9 mouse cellular contexts compared by ENCODE assay signal in the genomic region with DNA sequence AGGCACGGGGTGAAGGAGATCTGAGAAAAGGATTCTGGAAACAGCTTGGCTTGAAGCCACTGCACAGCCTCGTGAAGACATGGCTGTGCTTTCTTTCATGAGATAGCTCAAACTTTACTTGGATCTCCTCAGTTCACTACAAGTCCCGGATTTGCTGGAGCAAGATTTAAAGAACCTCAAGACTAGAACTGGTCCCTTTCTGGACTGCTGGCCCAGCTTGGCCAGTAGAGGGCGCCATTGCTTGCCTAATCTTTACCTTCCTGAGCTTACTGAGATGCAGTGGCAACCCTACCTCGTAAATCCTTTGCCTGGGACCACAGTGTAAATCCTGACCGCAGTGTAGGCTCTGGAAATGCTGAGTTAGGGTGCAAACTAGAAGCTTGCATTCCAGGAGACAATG. TPM values are rescaled to one million over a fixed set of nuclear protein-coding genes. Genes with fewer than 3 reads are reported as not detected.
DNase-seq lines count a peak whose midpoint lies in the region; ATAC-seq and TF ChIP-seq lines count a peak whose summit lies in the region.
"Had no signal": no experiment of that assay in that cellular context is flagged by ENCODE, and none has a peak within 500 bp of the region (broad histone marks: within the 10 kb centered on the region; RNA-seq: fewer than 3 reads in every experiment).

No protein-coding gene starts in this region.

- 22% methylated on average over 6 of the region's 6 CpGs for WGBS in kidney, embryonic 16.5 days
- 34% methylated on average over 6 of the region's 6 CpGs for WGBS in embryonic facial prominence, embryonic 11.5 days
- WGBS in hindbrain, postnatal 0 days = 31% methylated on average over 6 of the region's 6 CpGs

- no peaks in the 10 kb centered on the region for H3K36me3 ChIP-seq in kidney, embryonic 16.5 days (ENCODE audit: insufficient read depth, low read length)
- H3K36me3 ChIP-seq in embryonic facial prominence, embryonic 11.5 days (replicated peaks; ENCODE audit: control insufficient read depth, insufficient read depth, low read depth, low read length) = no peaks in the 10 kb centered on the region
- no peaks in the 10 kb centered on the region for H3K36me3 ChIP-seq in hindbrain, postnatal 0 days (ENCODE audit: insufficient read depth, low read length)

- H3K27me3 ChIP-seq in kidney, embryonic 16.5 days (ENCODE audit: insufficient read depth, low read length) = no peaks in the 10 kb centered on the region
- H3K27me3 ChIP-seq in embryonic facial prominence, embryonic 11.5 days (ENCODE audit: control insufficient read depth, insufficient read depth, low read length) = no peaks in the 10 kb centered on the region
- H3K27me3 ChIP-seq in hindbrain, postnatal 0 days (ENCODE audit: insufficient read depth, low read length) = no peaks in the 10 kb centered on the region

- H3K4me2 ChIP-seq in kidney, embryonic 16.5 days (replicated peaks; ENCODE audit: low read depth, low read length) = no peak overlapping the region
- H3K4me2 ChIP-seq in embryonic facial prominence, embryonic 11.5 days (ENCODE audit: low read depth, low read length) = no peak overlapping the region
- H3K4me2 ChIP-seq in hindbrain, postnatal 0 days (ENCODE audit: low read depth, low read length) = no peak overlapping the region

- no peak overlapping the region for H3K4me3 ChIP-seq in kidney, embryonic 16.5 days (ENCODE audit: low read length)
- no peak overlapping the region for H3K4me3 ChIP-seq in embryonic facial prominence, embryonic 11.5 days (ENCODE audit: low read depth, low read length)
- no peak overlapping the region for H3K4me3 ChIP-seq in hindbrain, postnatal 0 days (ENCODE audit: low read length)
- H3K4me3 ChIP-seq: erythroblast, embryonic 14.5 days had no signal

- H3K9ac ChIP-seq in kidney, embryonic 16.5 days (replicated peaks; ENCODE audit: low read length) = no peak overlapping the region
- H3K9ac ChIP-seq in embryonic facial prominence, embryonic 11.5 days (replicated peaks; ENCODE audit: low read length) = no peak overlapping the region
- H3K9ac ChIP-seq in hindbrain, postnatal 0 days (replicated peaks; ENCODE audit: low read length) = no peak overlapping the region

- intact Hi-C loops in left cerebral cortex, postnatal 10 days (cut with DNase I) = loop anchor here (5.0 kb wide), 2 partner anchors 136 to 346 kb away; a partner anchor contains a TSS

- peak; percentile 86 for TF ChIP-seq CTCF in hindbrain, postnatal 0 days (IDR thresholded peaks at IDR 0.05; ENCODE audit: low read depth)

- H3K9me3 ChIP-seq in kidney, embryonic 16.5 days (ENCODE audit: low read length) = no peaks in the 10 kb centered on the region
- H3K9me3 ChIP-seq in embryonic facial prominence, embryonic 11.5 days (replicated peaks; ENCODE audit: control insufficient read depth, low read length) = no peaks in the 10 kb centered on the region
- H3K9me3 ChIP-seq in hindbrain, postnatal 0 days (ENCODE audit: low read length) = no peaks in the 10 kb centered on the region

- no peak for ATAC-seq in kidney, embryonic 16.5 days (ENCODE audit: low FRiP score, low TSS enrichment)
- no peak for ATAC-seq in embryonic facial prominence, embryonic 11.5 days (replicated peaks; ENCODE audit: insufficient number of reproducible peaks, low FRiP score, low TSS enrichment, low read depth)
- peak; percentile 39; the same call in 1 of the 2 replicates for ATAC-seq in hindbrain, postnatal 0 days

- peak; percentile 58 for DNase-seq in kidney, adult 18-20 months
- DNase-seq in adrenal gland, postnatal 25 days = peak; percentile 70
- peak; percentile 74 for DNase-seq in embryonic facial prominence, embryonic 11.5 days (ENCODE audit: low spot score)
- peak; percentile 81 for DNase-seq in hindbrain, postnatal 0 days (ENCODE audit: low spot score)
- peak; percentile 51 to 73 for DNase-seq in left cerebral cortex, postnatal 10 days (ENCODE audit: extremely low spot score in 1 of 2, low spot score in 2 of 2)
- peak; percentile 77 for DNase-seq in naive thymus-derived CD4-positive, alpha-beta T cell, adult 2 months (ENCODE audit: low read depth)
- DNase-seq in testis, postnatal 10 days (ENCODE audit: low spot score) = peak; percentile 83

- H3K27ac ChIP-seq in kidney, embryonic 16.5 days (ENCODE audit: low read length) = no peak overlapping the region
- H3K27ac ChIP-seq in embryonic facial prominence, embryonic 11.5 days (replicated peaks; ENCODE audit: low read depth, low read length) = no peak overlapping the region
- no peak overlapping the region for H3K27ac ChIP-seq in hindbrain, postnatal 0 days

- no peaks in the 10 kb centered on the region for H3K4me1 ChIP-seq in kidney, embryonic 16.5 days (ENCODE audit: insufficient read depth, low read length)
- no peaks in the 10 kb centered on the region for H3K4me1 ChIP-seq in embryonic facial prominence, embryonic 11.5 days (ENCODE audit: control insufficient read depth, insufficient read depth, low read length)
- no peaks in the 10 kb centered on the region for H3K4me1 ChIP-seq in hindbrain, postnatal 0 days (ENCODE audit: insufficient read depth, low read length)

RNA-seq across cellular contexts. Expression of a gene that starts 6.7 kb away (rescaled TPM):
- not detected in 2 replicates for polyA plus RNA-seq in kidney, embryonic 16.5 days (2015; fragmentation: Nextera tagmentation; extraction: Ambion mirVana)
- not detected in 2 replicates for total RNA-seq in adrenal gland, postnatal 25 days (2021)
- polyA plus RNA-seq in embryonic facial prominence, embryonic 11.5 days (2014; fragmentation: Nextera tagmentation; extraction: Ambion mirVana) = 0.06 TPM in 1 of 2 replicates, not detected in the other
- total RNA-seq in hindbrain, postnatal 0 days (2014; rRNA removed) = not detected in 2 replicates
- polyA plus RNA-seq in hindbrain, postnatal 0 days (2015; fragmentation: Nextera tagmentation; extraction: Ambion mirVana) = not detected in 2 replicates
- total RNA-seq in left cerebral cortex, postnatal 10 days (2021) = under 1 TPM in 1 of 2 experiments, not detected in 1; 0.04 TPM
- polyA plus RNA-seq: erythroblast, embryonic 14.5 days had no signal

RNA-seq across cellular contexts. Expression of a gene that starts 15.0 kb away (rescaled TPM):
- polyA plus RNA-seq in kidney, embryonic 16.5 days (2015; fragmentation: Nextera tagmentation; extraction: Ambion mirVana) = not detected in 2 replicates
- not detected in 2 replicates for total RNA-seq in adrenal gland, postnatal 25 days (2021)
- polyA plus RNA-seq in embryonic facial prominence, embryonic 11.5 days (2014; fragmentation: Nextera tagmentation; extraction: Ambion mirVana) = not detected in 2 replicates
- not detected in 2 replicates for total RNA-seq in hindbrain, postnatal 0 days (2014; rRNA removed)
- not detected in 2 replicates for polyA plus RNA-seq in hindbrain, postnatal 0 days (2015; fragmentation: Nextera tagmentation; extraction: Ambion mirVana)
- not detected for total RNA-seq in left cerebral cortex, postnatal 10 days (2021)
- polyA plus RNA-seq: erythroblast, embryonic 14.5 days had no signal

RNA-seq across cellular contexts. Expression of a gene that starts 23.4 kb away (rescaled TPM):
- 0.95 and 1.4 TPM in 2 replicates for polyA plus RNA-seq in kidney, embryonic 16.5 days (2015; fragmentation: Nextera tagmentation; extraction: Ambion mirVana)
- total RNA-seq in adrenal gland, postnatal 25 days (2021) = 1.8 TPM in 1 of 2 replicates, not detected in the other
- 0.36 and 0.38 TPM in 2 replicates for polyA plus RNA-seq in embryonic facial prominence, embryonic 11.5 days (2014; fragmentation: Nextera tagmentation; extraction: Ambion mirVana)
- 1.6 and 5.9 TPM in 2 replicates for total RNA-seq in hindbrain, postnatal 0 days (2014; rRNA removed)
- 4.3 and 4.6 TPM in 2 replicates for polyA plus RNA-seq in hindbrain, postnatal 0 days (2015; fragmentation: Nextera tagmentation; extraction: Ambion mirVana)
- total RNA-seq in left cerebral cortex, postnatal 10 days (2021) = 1 to 10 TPM; 6.8 to 7.4 TPM
- polyA plus RNA-seq: erythroblast, embryonic 14.5 days had no signal
